Mouse (Mus musculus): ENCODE results near the gene Agl.
A peak's percentile ranks its signal among the peaks of the same experiment; 100 is the strongest.
"Not testable (repeated sequence)": the region's sequence is repeated elsewhere in the genome, so short reads cannot be mapped to it uniquely, and the experiment has no call there.

Gene Agl

GRCm38 (mm10) chr3:116816674-116817215, 8.8 kb upstream of the Agl start:
- no peak for DNase-seq (ENCODE audit: low read depth, low spot score)

DNA sequence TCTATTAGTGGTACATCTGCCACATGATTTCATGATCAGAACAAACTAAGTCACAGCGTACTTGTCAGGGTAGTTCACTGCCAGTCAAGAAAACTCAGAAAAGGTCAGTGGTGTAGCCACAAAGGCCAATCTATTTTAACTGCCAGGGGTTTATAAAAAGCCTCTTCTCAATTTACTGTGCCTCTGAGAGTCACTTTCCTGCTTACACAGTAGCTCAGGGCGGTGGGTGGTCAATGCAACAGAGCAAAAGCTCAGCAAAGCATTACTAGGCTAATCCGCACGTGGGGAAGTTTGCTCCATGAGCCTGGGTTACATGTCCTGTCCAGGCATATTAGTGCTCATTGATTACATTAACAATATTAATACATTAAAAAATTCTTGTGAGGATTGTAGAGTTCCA, 8.0 kb upstream of the Agl start:
- no peak for DNase-seq (ENCODE audit: low read depth, low spot score)

DNA sequence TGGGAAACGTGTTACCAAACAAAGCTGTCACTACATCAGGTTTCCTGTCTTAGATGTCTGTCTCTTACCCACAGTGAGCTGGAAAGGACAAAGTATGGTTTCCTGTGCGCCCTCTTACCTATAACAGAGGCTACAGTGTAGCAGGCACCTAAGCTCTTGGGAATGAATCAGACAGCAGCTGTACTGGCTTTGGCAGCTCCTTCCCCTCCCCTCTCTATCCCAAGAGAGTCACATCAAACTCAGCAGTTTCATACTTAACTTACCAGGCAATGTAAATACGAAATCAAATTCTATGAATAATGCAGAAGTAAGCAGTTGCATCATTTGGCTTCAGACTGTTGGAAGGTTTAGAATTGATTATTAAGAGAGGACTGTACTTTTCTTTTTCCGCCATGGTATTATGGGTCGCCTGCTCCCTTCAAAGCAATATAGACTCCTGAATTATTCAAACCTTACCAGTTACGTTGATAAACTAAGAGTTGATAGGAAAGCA, 7.4 kb upstream of the Agl start:
- no peak for DNase-seq (ENCODE audit: low read depth, low spot score)

- DNase-seq (ENCODE audit: low read depth, low spot score), result no peak
These were observed 5.0 kb upstream of the Agl start for GRCm38 (mm10) chr3:116812946-116813345.

DNA sequence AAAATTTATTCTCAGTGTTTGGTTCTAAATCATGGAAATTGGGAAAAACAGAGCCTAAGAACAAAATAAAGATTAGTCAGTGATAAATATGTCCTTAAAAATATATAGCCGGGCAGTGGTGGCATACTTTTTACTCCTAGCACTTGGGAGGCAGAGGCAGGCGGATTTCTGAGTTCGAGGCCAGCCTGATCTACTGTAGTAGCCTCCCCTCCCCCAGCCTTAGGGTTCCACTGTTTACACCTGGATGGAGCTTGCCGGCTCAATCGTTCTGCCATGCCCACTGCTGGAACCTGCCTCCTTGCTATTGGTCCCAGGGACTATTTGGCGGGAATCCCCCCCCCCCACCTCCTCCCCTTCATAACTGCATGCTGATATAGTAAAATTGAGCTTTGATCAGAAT, 2.4 kb upstream of the Agl start:
- DNase-seq (ENCODE audit: low read depth, low spot score), result not testable (repeated sequence)

GRCm38 (mm10) chr3:116809221-116809620, 1.3 kb upstream of the Agl start:
- no peak for DNase-seq (ENCODE audit: low read depth, low spot score)

GRCm38 (mm10) chr3:116808507-116809217, 696 bp upstream of the Agl start:
- DNase-seq (ENCODE audit: low read depth, low spot score), result no peak

- no peak for DNase-seq (ENCODE audit: low read depth, low spot score)
These were observed 2.1 kb downstream of the Agl start for GRCm38 (mm10) chr3:116805866-116806265.

DNA sequence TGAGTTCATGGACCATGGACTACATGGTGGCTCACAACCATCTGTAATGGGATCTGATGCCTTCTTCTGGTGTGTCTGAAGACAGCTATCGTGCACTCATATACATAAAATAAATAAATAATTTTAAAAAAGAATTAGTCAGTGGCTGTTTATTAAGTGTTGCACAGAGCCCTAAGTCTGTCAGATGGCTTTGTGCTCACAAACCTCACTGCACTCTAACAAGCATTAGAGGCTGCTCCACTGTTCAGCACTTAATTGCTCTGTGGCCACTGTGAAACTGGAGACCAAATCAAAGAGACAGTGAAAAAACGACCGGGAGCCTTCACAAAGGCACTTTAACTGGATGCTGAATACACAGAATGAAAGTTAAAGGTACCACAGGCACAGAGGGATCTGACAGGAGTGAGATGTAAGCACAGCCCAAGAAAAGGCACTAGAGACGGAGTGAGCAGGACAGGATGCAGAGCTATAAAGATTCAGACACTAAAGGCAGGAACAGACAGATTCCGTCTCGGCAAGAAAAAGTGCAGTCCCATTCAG, 3.1 kb downstream of the Agl start:
- no peak for DNase-seq (ENCODE audit: low read depth, low spot score)

DNA sequence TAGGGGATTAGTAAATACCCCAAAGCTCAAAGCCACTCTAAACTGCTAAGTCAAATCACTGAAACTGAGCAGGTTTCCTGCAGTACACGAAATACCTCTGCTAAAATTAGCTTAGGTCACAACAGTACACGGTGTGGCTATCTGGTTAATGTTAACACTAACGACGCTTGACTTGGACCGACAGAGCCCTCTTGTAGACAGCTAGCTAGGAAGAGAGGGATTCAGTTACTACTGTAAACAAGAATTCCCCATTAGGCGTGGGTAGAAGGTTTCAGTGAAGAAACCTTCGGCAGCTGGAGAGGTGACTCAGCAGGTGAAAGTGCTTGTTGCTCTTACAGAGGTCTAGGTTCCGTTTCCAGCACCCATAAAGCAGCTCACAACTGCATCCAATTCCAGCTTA, 6.2 kb downstream of the Agl start:
- no peak for DNase-seq (ENCODE audit: low read depth, low spot score)

DNA sequence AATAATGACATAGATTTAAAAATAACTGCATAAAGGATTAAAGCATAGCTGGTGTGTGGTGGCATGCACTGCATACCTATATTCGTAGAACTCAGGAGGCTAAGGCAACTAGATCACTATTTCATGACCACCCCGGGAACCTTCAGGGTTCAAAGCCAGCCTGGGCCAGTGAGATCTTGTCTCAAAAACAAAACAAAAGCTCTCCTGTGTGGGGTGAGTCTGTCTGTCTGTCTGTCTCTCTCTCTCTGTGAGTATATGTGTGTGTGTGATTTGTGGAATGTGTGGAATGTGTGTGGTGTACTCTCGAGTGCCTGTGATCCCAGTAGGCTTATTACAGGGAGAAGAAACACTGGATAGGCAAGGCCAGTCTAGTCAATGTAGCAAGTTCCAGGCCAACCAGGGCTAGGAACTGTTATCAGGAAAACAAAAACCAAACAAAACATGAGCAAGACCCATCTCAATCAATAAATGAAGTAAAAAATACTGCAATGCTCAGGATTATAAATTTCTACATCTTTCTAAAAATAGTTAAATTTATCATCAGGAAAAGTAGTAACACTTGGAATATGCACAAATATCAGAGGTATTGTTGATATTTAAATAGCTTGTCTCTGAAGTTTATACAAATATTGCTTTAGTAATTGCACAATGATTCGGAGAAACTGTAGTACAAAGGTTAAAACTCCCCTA, 9.0 kb downstream of the Agl start:
- DNase-seq (ENCODE audit: low read depth, low spot score), result no peak

DNA sequence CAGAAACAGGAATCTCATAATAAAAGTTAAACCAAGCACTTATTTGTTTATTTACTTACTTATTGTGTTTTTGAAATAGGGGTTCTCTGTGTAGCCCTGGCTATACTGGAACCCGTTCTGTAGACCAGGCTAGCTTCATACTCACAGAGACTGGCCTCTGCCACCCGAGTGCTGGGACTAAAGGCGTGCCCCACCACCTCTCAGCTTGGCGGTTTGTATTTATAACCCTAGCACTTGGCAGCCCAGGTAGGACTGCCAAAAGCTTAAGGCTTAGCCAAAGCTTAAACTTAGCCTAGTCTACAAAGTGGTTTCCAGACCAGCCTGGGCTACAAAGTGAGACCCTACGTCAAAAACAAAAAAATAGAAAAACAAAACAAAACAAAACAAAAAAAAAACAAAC, 19.1 kb downstream of the Agl start:
- no peak for DNase-seq (ENCODE audit: low read depth, low spot score)

DNA sequence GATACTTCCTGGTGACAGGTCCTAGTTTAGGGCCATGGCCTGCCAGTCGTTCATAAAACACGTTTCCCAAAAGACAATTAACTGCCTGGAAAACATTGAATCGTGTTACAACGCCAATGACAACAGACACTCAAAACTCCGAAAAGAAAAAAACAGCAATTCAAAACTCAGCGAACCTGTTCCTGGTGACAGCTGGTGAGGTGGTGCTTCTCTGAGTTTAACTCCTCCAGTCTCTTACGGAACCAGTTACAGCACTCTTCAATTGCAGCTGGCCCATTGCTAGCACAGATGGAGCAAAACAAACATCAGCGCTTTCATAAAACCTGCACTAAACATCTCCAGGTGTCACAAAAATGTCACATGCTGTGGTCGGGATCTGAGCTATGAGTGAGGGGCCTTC, 21.4 kb downstream of the Agl start:
- no peak for DNase-seq (ENCODE audit: low read depth, low spot score)

- DNase-seq (ENCODE audit: low read depth, low spot score), result no peak
These were observed 22.1 kb downstream of the Agl start for GRCm38 (mm10) chr3:116785820-116786219.

- DNase-seq (ENCODE audit: low read depth, low spot score), result no peak
These were observed 23.2 kb downstream of the Agl start for GRCm38 (mm10) chr3:116784811-116785210.

DNA sequence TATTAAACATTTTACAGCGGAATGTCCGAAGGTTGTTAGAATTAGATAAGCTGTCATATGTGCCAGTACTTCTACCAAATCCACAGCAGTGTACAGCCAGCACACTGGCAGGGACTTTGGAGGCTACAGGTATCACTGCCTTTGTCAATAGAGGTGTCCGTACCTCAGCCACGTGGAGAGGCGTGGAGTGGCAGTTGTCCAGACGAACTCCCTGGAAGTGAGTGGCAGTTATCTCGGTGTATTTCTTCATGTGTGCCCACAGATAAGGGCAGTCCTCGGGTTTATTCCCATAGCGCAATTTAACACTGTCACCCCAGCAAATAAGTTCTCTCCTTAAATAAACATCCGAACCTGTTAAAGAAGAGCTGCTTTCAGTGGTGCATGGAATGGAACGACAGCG, 23.7 kb downstream of the Agl start:
- DNase-seq (ENCODE audit: low read depth, low spot score), result no peak

- DNase-seq (ENCODE audit: low read depth, low spot score), result no peak
These were observed 31.0 kb downstream of the Agl start for GRCm38 (mm10) chr3:116776961-116777360.

GRCm38 (mm10) chr3:116773836-116774235, 34.1 kb downstream of the Agl start:
- DNase-seq (ENCODE audit: low read depth, low spot score), result peak; percentile 28

- DNase-seq (ENCODE audit: low read depth, low spot score), result no peak
These were observed 36.4 kb downstream of the Agl start for GRCm38 (mm10) chr3:116771597-116771996.

GRCm38 (mm10) chr3:116766963-116767362, 41.0 kb downstream of the Agl start:
- not testable (repeated sequence) for DNase-seq (ENCODE audit: low read depth, low spot score)

DNA sequence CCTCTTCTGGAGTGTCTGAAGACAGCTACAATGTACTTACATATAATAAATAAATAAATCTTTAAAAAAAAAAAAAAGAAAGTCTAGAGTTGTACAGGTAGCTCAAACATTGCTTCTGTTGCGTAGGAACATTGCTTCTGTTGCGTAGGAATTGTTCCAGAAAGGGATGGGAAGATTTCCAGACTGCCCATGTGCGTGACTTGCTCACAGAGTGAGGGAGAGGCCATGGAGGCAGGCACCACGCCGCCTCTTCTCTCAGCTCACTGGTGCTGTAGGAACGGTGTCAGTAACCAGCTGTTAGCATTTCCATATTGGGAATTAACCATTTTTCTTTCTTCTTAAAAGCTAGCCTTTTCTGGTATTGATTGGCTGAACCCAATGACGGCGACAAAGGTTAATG, 55.1 kb downstream of the Agl start:
- no peak for DNase-seq (ENCODE audit: low read depth, low spot score)

GRCm38 (mm10) chr3:116751191-116751860, 56.6 kb downstream of the Agl start:
- peak; percentile 39 for DNase-seq (ENCODE audit: low read depth, low spot score)
